Mouse (Mus musculus) heart, postnatal 36 days (tissue): Measurements from ENCODE around the gene Srl. TPM values are rescaled to one million over a fixed set of nuclear protein-coding genes. Genes with fewer than 3 reads are reported as not detected.
"Not testable (repeated sequence)": the region's sequence is repeated elsewhere in the genome, so short reads cannot be mapped to it uniquely, and the experiment has no call there.

Source experiments
- DNase-seq, 2 experiments: peaks; one replicate each; pipeline ENCODE4 v3.0.0; 2021 to 2022
- intact Hi-C: fragments of 180-260 bp; cut with DNase I; formaldehyde crosslinking; loops from one replicate; pipeline ENCODE4 v1.15.1; 2025
- total RNA-seq, 2 experiments: library from RNA; stranded (reverse); gene quantifications; 2 replicates each; pipeline ENCODE4 v1.2.3; 2021

The Srl gene
- total RNA-seq, 2 experiments from 2014 or later, result 873 to 1,040 TPM

DNA sequence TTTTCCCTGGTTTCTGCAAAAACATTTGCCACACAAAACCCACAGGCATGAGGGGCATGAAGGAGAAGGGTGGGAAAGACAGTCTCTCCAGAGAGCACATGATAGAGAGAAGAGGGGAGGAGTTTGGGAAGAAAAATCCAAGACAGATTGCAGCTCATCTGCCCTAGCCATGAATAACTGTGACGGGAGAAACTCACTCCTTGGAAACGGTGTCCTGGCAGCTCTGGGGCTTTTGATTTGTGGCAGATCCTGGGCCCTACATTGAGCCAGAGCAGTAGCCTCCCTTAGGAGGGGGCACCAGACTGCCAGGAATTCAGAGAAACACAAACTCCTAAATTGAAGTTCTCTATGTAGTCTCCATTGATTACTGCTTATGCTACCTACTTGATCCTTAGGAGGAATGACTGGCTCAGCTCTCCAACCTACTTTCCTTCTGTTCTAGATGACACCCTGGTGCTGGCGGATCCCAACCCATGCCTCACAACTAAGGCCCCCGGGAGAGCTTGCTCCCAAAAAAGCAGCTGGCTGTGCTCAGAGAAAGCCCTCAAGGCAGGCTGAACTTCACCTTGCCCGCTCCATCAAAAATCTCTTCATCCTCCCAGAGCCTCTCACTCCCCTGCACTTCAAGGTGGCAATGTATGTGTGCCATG lies 60.9 kb downstream of the Srl start:
- intact Hi-C loops, result no loop called here
- no peak for DNase-seq

DNA sequence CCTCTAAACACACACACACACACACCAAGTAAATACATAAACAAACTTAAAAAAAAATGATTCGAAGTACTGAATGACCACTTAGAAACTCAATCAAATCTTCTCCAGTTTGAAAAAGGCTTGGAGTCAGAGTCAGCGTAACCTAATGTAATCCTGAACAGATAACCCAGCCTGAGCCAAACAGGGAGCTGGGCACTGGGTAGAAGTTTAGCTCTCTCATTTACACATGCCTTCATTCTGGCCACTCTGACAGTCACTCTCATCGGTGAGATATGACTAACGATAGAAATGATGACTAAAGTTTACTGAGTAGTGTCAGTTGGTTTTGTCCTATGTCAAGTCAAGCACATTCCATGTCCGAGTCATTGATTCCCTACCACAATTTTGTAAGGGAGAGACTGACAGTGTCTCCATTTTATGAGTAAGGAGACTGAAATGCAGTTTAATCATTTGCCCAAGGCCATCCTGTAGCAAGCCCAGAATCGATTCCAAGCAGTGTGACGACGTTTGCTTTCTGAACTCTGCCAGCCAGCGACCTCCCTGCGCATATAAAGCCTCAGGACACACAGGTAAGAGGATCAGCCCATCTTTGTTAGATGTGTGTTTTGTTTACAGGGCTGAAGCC lies 63.9 kb downstream of the Srl start:
- intact Hi-C loops, result no loop called here
- no peak for DNase-seq

DNA sequence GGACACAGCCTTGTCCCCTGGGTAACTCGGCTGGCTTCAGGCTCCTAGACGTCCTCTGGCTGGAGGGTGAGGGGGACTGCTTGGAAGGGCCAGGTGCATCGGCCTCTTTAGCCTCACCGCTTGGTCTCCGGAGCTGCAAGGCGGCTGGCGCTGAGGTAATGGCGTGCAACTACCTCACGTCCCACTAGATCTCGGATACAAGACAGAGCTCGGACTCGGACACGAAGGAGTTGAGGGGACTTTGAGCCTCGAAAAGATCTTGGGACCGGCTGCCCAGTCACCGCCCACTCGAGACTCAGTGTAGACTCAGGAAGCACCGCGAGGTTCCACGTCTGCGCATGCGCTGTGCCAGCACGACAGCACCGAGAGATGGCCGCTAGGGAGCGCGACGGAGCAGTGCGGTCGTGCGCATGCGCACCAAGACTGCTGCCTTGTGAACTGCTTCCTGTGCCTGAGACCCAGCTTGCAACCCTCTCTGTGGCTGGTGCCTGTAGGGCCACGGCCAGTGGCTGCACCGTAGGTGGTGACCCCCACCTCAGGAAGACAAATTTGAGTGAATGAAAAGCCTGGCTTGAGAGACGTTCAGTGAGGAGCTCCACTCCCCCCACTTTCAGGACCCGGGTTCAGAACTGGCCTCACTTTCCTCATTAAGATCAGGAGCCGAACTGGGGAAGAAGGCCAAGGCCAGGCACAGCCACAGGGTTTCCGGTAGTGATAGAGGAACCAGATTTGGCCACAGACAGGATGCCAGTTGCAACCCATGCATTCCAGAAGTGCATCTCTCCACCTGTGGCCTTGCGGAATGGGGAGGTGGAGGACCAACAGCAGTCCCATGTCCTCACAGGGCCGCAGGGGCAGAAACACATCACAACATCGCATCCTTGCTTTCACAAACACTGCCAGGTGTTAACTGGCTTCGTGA lies 66.5 kb downstream of the Srl start:
- intact Hi-C loops, result loop anchor here (1.0 to 2.0 kb wide), 2 partner anchors 54 to 159 kb away; partner anchors contain the start of gene Adcy9
- peak; percentile 98 for DNase-seq

DNA sequence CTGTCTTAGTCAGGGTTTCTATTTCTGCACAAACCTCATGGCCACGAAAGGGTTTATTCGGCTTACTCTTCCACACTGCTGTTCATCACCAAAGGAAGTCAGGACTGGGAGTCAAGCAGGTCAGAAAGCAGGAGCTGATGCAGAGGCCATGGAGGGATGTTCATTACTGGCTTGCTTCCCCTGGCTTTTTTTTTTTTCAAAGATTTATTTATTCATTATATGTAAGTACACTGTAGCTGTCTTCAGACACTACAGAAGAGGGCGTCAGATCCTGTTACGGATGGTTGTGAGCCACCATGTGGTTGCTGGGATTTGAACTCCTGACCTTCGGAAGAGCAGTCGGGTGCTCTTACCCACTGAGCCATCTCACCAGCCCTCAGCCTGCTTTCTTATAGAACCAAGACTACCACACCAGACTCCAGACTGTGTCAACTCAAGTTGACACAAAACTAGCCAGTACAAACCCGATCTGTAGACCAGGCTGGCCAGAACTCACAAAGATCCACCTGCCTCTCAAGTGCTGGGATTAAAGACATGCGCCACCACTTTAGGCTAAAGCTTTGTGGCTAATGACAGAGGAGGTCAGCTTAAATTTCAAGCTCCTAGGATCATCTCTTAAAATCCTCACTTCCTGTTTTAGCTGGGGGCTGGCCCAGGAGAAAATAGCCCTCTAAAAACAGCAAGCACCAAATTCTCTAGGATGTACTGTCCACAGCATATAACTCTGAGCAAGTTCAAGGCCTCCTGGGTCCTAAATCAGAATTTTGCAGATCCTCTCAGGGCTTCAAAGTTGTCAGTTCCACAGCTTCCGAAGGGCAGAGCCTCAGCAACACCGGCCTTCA lies 67.4 kb downstream of the Srl start:
- not testable (repeated sequence) for DNase-seq
- intact Hi-C loops, result loop anchor here (1.0 to 2.0 kb wide), 2 partner anchors 53 to 158 kb away; partner anchors contain the start of gene Adcy9

DNA sequence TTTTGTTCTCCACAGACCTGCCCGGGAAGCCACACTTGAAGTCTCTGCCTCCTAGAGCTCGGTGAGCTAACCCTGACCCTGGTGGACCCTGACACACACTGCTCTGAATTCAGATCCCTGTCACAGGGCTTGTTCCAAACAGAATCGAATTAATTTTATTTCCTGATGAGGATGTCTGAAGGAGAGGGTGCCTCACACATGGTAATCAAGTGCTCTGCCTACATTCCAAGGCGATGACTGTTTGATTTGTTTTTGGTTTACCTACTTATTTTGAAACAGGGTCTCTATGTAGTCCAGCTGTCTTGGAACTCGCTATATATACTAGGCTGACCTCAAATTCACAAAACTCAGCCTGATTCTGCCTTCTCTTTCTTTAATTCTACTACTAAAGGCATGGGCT lies 68.4 kb downstream of the Srl start:
- no peak for DNase-seq

DNA sequence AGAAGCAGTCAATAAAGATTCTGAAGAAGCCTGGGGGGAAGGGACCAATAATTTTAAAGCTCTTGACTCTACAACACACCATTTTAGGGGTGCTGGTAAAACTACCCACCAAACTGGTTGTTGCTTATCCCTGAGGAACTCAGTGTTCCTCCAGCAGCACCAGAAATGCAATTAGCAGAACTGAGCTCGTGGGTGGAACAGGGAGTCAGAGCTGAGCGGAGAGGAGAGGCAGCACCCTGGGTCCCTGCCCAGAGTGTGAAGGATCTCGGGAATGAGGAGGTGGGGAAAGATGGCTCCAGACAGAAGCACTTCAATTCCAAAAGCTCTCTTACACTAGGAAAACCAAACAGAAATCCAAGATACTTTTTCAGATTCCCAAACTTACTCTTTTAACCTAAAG lies 68.9 kb downstream of the Srl start:
- intact Hi-C loops, result no loop called here
- peak; percentile 47 to 54 for DNase-seq

More for the DNA sequence above, 68.4 kb downstream of the Srl start:
- intact Hi-C loops, result no loop called here

DNA sequence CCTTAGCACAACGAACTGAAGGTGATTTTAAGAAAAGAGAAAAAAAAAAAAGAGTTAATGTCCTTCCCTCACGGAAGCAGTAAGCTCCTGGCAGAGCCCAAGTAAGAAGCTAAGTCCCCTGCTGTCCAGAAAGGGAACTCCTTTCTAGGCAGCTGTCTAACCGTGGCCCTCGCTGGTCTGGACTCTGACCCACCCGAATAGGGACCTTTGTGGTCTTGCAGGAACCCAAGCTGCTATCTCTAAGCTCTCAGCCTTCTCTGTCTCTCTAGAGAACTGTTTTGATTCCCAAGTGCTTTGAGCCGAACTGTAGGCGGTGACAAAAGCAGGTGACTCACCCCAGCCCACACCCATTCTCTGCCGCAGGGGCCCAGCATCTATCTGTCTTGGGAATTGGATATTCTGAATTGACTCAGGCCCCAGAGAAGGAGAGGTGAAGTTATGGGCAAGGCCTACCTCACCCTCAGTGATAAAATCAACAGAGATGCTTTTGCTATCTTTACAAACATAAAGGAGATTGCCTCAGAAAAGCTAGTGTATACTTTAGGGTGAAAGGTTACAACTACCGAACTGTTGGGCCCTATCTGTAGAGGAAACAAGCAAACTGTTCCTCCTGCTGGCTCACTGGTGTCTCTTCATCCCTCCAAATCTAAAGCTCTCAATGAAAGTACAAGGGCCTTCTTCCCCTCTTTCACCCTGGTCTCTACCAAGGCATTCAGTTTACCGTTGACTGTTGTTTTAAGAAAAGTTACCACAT lies 71.8 kb downstream of the Srl start:
- no peak for DNase-seq
- intact Hi-C loops, result no loop called here

DNA sequence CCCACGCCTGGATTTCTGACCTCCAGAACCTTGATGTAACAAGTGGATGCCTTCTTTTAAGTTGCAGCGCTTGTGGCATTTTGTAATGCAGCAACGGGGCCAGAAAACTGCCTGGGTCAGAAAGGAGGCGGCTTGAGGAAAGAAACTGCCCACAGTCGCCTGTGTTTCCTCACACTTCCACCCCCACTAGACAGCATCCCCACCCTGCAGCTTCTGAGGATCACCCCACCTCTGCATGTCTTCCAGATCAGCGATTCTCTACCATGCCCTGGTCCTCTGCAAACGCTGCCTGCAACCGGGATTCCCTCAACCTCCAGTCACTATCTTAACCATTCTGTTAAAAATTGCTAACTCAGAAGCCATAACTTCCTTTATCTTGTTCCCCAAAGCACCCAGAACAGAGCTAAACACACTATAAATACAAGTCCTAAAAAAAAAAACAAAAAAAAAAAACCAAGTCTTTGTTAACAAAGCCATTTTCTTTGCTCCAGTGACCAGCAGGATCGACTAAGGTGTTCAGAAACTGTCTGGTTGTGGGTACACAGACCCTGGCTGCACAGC lies 77.0 kb downstream of the Srl start:
- no peak for DNase-seq
- intact Hi-C loops, result no loop called here

DNA sequence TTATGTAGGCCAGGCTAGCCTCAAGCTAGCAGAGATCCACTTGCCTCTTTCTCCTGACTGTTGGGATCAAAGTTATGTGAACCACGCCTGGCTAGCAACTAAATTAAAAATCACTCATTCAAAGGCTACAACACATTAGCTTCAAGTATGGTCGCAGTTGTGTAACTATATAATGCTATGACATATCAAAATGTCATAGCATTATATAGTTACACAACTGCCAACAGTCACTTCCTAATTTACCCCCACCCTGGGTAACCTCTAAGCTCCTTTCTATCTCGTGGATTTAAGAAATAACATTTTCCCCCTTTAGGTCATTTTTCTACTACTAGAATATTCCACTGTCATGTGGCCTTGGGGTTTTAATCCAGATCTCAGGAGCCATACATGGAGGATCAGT lies 83.7 kb downstream of the Srl start:
- intact Hi-C loops, result no loop called here
- no peak for DNase-seq

DNA sequence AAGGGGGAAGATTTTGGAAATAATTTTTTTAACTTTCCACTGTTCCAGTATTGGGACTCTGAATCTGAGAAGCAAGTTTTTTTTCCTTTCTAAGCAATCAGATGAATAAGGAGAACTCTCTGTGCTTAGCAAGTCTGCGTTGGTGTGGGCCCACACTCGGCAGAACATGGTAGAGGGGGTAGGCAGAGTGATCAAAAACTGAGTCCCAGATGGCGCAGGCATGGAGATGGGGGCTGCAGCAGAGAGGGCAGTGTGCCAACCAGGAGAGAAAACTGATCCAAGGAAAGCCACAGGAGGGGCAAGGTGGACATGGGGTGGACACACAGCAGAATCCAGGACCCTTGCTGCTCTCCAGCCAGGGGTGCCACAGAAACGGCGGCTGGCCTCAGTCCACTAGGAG lies 85.2 kb downstream of the Srl start:
- intact Hi-C loops, result no loop called here
- DNase-seq, result no peak

DNA sequence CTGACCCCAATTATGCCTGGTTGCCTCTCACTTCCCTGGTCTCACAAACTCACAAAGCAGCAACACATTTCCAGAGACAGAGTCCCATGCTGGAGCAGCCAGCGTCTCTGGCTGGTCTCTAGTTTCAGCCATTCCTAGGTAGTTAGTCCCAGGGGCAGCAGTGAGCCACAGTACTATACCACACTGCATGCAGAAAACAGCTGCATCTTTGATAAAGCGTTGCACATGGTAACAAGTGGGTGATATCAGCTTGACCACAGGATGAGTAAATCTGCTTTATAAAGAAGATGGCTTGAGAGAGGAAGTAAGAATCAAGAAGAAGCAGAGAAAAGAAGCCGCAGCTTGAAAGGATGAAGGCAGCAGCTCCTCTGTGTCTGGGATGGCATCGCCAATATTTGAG lies 85.9 kb downstream of the Srl start:
- no peak for DNase-seq
- intact Hi-C loops, result no loop called here

DNA sequence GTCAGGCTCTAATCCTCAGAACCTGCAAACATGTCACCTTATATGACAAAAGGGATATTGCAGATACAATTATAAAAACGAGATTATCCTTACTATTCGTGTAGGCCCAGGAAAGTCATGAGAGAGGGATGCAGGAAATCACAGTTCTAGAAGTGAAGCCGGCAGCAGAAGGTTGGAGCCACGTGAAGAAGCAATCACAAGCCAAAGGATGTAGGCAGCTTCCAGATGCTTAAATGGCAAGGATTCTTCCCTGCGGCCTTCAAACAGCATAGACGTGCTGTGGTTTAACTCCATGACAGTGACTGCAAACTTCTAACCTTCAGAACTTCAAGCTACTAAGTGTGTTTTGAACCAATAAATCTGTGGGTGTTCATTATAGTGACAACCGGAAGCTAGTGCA lies 87.1 kb downstream of the Srl start:
- DNase-seq, result no peak
- intact Hi-C loops, result no loop called here

DNA sequence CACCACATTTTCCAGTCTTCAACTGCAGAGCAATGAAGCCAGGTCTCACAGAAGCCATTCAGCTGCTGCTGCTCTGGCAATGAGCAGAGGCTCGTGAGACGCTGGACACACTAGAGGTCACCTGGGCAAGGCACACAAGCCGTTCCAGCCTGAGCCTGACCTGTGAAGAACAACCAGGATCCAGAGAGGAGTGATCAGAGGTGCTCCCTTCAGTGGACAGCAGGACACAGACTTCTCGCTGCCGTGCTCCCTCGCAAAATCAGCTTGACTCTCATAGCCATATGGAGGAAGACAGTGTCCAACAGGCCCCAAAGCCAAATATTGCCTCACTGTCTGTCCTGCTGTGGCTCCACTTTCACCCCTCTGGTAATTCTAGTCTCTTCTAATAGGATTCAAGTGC lies 92.2 kb downstream of the Srl start:
- DNase-seq, result no peak
- intact Hi-C loops, result no loop called here

DNA sequence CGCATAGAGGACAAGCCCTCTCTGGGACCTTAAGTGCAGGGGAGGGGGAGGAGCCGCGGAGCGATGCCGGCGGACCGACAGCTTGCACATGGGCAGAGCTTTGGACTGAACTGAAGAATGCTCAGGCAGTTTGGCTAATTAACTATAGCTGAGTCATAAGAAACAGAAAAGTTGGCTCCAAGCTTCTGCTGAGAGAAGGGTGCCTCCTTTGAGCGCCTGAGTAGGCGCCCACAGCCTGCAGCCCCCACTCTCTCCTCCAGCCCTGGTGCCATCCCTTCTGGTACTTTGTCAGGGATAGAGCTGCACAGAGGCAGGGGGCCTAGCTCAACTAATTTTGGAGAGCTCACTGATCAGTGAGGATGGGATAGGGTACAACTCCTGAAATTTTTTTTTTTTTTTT lies 93.4 kb downstream of the Srl start:
- no peak for DNase-seq
- intact Hi-C loops, result no loop called here

DNA sequence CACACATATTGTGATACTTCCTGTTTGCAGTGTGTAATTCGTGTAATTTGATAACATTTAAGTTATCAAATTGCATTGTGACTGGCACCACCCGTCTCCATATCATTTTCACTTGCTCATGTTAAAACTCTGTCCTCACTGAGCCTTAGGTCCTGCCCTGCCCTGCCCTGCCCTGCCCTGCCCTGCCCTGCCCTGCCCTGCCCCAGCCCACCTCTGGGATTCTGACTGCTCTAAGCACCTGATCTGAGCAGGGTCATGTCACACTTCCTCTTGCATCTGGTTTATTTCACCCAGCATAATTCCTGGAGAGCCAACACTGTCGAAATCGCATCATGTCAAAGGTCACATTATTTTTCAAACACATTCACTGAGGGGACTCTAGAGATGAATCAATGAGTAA lies 95.2 kb downstream of the Srl start:
- intact Hi-C loops, result no loop called here
- no peak for DNase-seq

DNA sequence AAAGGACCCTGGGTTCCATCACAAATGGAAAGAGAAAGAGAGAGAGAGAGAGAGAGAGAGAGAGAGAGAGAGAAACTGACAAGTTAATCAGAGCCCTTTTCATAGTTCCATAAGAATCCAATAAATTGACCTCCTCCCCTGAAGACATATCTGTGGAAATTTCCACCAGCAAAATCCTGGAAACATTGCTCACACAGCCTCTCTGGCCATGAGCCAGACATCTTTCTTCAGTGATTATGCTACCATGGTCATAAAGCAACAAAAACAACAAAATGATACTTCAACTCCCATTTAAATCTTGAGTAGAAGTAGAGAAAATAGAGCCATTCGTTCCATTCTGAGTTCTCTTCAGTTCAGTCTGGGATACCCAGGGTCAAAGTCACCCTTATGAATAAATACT lies 97.2 kb downstream of the Srl start:
- intact Hi-C loops, result no loop called here
- DNase-seq, result no peak

DNA sequence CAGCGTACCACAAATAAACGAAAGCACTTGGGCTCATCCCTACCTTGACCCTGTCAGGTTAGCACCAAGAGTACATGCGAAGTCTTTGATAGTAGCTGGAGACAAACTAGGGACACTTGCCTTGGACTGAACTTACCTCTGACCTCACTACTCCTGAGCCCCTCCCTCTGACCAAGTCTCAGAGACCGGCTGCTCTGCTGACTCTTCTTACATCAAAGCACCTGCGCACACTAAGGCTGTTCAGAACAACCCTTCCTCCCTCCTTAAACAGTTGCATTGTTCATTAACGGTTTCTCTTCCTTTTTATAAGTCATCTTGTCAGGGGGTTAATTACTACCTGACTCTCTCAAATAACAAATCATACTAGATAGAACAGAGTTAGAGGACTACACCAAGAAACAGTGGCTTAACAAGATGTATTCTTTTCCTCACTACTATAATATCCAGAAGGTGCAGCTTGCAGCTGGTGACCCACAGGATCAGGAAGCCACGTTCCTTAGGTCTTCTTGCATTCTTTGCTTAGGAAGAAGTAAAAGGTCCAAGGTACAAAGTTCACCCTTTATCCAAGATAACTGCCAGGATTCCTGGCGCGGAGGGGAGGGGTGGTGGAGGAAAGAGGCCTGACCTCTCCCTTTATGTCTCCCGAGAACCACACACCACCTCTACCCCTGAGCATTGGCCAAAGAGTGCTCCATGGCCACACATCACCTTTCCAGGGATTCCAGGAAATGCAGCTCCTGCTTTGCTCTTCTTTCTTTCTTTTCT lies 102.1 kb downstream of the Srl start:
- intact Hi-C loops, result no loop called here
- no peak for DNase-seq

DNA sequence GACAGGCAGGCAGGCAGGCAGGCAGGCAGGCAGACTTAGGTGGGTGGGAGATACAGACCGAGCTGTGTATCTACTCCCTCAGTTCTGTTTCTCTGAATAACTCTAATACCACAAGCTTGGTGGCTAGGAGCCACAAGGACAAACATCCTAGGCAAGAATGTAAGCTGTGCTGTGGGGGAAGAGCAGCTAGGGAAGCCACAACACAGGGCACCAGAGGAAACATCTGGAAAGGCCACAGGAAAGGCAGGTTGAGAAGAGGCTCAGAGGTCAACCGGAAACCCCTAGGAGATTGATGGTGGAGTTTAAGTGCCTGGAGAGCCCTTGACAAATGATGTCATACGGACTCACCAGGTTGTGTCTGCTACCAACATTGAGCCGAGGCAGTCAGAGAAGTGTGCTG lies 104.9 kb downstream of the Srl start:
- no peak for DNase-seq
- intact Hi-C loops, result no loop called here

DNA sequence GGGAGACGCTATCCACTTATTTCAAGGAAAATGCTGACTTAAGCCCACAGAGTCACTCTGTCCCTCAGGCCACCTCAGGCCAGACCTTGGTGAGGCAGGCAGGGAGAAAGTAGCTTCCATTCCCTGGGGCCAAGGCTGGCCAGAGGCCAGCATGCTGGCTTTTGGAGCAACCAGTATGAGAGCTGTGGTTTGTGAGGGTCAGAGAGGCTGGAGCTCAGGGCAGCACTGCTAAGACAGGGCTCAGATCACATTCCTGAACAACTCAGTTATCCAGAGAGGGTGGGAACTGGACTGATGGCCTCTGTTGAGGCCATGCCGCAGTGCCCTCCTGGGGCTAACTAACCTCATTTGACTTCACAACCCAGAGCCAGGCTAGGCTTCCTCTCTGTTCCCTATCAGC lies 106.2 kb downstream of the Srl start:
- intact Hi-C loops, result no loop called here
- no peak for DNase-seq
